Mouse (Mus musculus) liver, postnatal 0 days (tissue): ENCODE data around the gene Itgb5.

ENCODE experiments used
- CTCF ChIP-seq: sonication (generic); IDR thresholded peaks from 2 replicates; pipeline ENCODE4 v1.5.1; 2016; ENCODE audit warnings: antibody characterized with exemption, low read depth
- EP300 ChIP-seq: IDR thresholded peaks from 2 replicates; pipeline ENCODE4 v1.6.1; 2016; ENCODE audit warnings: antibody characterized with exemption, low read depth, mild to moderate bottlenecking

- TF ChIP-seq CTCF (no peak), EP300 (no peak)
These were observed 2.6 kb downstream of the Itgb5 start for GRCm38 (mm10) chr16:33832057-33832456.
